Mouse (Mus musculus): ENCODE results near the gene Sox30.
"Not testable (repeated sequence)": the region's sequence is repeated elsewhere in the genome, so short reads cannot be mapped to it uniquely, and the experiment has no call there.

Sox30 gene

DNA sequence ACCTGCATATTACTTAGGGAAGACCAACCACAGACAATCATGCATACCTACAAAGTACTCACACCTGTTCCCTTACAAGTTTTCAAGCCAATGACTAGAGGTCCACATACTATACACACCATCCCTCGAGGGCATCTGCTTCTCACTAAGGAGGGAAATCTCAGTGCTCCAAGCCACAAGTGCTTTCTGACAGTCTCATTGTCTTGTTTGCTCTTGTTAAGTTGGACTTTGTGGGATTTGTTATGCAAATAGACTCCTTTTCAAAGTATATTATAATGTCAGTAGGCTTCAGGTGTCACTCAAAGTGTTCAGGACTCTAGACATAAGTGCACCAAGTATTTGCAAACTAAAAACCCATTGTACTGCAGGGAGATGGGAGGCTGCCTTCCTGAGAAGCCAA lies 40.1 kb downstream of the Sox30 start:
- no peak for DNase-seq (ENCODE audit: low read depth)

DNA sequence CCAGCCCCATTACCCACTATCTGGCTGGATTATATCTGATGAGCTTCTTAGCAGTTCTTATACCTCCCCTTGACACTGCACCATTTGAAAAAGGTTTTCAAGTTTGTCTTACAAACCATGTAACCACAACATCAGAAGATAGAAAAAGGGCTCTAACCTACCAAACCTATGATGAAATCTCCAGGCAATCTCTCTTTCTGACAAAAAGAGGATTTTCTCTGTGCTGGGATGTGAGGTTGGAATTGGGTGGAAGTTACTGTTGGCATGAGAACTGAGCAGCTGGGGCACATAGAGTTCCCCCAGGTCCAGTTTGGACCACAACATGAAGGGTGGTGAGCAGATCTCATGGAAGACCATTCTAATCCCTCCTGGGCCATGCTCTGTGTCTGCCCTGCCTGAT lies 41.7 kb downstream of the Sox30 start:
- DNase-seq (ENCODE audit: low read depth), result no peak

DNA sequence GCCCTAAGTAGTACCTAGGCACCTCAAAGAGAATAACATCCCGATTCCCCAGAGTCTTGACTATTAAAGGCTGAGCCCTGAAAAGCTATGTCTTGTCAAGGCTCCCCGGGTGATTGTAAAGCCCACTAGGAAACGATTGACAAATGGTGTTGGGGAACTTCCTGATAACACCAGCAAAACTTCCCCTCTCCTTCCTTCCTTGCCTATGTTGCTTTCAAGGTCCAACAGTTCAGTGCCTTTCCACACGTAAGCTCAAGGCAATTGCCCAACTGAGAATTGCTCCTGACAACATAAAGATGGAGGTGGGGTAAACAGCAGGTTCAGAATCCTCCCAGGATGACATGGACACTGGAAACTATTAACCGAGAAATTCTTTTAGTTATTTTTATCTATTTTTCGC lies 42.9 kb downstream of the Sox30 start:
- no peak for DNase-seq (ENCODE audit: low read depth)

DNA sequence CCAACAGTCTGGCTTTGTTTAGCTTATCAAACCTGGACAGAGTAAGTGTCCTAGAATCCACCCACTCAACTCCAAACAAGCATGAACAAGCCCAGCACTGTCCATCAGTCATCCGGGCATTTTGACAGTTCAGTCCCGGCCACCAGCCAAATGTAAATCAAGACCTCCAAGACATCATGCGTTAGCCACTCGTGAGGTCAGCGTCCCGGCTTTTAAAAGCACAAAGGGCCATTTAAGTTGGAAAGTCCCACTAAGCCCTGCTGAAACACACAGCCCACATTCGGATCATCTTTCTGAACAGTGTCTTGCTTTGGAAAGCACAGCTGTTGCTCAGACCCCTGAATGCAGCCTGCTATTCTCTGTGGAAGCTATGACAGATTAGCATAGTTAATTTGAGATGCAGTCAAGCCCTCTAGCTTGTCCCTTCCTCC lies 45.9 kb downstream of the Sox30 start:
- DNase-seq (ENCODE audit: low read depth), result peak; percentile 58

DNA sequence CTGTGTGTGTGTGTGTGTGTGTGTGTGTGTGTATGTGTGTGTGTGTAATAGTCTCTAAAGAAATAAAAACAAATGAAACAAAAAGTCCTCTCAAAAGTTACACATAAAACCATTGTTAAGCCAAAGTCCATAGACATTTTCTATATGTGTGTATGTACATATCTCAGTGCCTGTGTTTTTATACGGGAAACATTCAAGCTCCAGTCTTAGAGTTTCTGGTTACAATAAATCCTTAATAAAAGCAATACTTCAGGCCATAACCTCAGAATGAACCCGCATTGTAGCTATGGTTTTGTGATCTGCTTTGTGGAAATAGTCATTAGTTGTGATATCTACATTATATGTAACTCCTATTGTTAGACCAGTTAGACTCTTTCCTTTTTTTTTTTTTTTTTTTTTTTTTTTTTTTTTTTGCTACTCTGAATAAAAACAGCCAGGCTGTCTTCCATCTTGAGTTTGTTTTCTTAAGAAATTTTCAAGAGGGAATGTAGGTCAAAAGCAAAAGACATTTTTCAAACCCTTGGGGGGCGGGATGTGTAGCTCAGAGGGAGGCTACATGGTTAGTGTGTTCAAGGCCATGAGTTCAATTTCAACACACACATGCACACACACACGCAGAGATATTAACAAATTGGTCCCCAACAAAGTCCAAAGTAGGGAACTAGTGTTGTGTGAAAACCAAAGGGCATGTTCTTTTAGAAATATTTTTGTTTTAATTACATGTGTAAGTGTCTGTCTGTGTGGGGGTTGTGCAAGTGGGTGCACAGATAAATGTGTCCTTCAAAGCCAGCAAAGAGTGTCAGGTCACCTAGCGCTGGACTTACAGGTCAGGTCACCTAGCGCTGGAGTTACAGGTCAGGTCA lies 48.1 kb downstream of the Sox30 start:
- DNase-seq (ENCODE audit: low read depth), result no peak

DNA sequence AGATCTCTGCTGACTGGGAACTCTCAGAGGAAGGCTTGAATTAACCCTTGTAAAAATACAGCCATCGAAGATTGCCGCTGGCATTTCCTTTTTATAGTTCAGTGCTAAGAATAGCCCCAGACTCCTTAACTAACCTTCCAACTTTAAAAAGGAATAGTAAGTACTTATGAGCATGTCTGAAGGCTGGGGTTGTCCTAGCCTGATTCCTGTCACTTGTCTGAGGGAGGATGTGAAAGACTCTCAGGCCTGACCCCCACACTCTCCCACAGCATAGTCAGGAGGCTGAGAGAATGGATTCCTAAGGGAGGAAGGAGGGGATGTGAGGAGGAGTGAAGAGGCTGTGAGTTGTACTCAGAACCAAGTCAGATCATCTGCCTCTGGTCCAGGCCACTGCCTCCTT lies 49.4 kb downstream of the Sox30 start:
- DNase-seq (ENCODE audit: low read depth), result no peak

DNA sequence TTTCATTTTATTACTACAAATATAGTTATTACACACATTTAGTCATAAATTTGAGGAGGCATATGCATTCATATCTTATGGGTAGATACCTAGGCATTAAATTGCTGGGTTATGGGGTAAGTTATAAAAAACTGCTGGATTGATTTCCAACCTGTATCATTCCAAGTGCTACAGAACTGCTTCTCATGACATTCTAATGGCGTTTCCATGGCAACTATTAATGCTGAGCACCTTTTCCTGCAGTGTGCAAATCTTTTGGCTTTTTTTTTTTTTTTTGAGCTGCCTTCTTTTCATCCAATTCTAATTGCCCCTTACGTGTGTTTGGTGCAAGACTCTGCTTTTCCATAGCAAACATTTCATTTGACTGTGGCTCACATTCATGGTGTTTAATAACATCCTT lies 49.9 kb downstream of the Sox30 start:
- DNase-seq (ENCODE audit: low read depth), result no peak

DNA sequence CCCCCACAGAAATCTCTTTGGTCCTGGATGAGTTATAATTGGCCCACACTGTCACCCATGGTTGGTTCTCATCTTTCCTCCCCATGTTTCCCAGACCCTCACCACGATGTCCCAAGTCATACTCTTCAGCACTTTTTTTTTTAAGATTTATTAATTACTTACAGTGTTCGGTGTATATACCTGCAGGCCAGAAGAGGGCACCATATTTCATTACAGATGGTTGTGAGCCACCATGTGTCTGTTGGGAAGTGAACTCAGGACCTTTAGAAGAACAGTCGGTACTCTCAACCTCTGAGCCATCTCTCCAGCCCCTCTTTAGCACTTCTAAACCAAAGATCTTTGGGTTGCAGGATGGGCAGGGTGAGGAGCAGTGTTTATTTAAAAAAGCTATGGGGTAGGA lies 51.4 kb downstream of the Sox30 start:
- DNase-seq (ENCODE audit: low read depth), result no peak

DNA sequence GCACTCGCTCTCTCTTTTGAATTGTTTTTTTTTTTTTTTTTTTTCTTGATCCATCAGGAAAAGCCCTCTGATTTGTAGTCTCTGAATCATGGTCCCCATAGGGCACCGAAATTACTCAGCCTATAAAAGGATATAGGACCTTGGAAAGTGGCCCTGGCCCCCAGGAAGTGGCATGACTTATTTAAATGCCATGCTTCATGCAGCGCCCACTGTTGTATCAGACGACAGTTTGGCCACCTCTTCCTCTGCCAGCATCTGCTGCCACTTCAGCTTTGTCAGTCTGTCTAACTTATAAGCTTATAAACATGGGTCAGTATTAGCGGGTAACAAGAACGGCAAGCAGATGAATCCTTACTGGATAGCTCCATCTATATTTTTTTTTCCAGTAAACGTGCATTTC lies 52.8 kb downstream of the Sox30 start:
- no peak for DNase-seq (ENCODE audit: low read depth)

DNA sequence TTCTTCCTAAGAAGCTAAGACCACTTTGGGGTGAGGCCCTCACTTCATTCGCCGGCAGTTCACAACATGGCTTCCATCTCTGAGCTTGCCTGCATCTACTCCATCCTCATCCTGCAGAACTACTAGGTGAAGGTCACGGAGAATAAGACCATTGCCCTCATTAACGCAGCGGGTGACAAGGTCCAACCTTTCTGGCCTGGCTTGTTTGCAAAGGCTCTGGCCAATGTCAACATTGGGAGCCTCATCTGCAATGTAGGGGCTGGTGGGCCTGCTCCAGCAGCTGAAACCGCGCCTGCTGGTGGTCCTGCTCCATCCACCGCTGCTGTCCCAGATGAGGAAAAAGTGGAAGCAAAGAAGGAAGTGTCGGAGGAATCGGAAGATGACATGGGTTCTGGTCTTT lies 56.3 kb downstream of the Sox30 start:
- DNase-seq (ENCODE audit: low read depth), result no peak

DNA sequence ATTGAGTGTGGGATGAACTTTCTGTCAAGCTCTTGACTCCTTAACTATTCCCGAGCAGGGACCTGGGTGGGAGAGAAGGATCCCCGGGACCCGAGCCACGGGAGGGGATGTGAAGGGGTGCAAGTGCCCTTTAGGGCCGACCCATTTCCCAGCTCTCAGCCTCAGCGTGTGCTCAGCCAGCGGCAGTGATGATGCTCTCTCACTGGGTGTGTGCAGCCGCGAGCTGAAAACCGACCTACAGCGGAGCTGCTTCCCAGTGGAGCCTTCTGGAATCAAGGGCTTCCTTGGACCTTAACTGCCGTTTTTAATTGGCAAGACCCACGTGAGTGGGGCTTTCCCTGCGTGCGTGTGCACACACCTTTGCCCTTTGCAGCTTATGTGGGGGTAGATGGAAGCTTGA lies 58.8 kb downstream of the Sox30 start:
- no peak for DNase-seq (ENCODE audit: low read depth)

DNA sequence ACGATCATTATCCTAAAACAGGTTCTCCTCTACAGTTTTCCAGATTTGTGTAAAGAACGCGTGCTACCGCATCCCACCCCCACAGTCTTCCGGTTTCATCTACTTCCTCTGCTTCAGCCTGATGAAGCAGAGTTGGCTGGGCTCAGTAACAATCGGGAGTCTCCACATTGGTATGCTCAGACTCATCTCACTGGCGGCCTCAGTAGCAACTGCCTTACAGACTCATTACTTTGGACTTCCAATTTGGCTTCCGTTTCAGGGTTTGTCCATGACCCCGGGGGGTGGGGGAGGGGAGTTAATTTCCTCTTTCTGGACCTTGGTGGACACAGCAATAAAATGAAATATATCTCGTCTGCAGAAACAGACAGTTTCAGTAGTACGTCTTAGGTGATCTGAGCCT lies 59.2 kb downstream of the Sox30 start:
- DNase-seq (ENCODE audit: low read depth), result no peak

DNA sequence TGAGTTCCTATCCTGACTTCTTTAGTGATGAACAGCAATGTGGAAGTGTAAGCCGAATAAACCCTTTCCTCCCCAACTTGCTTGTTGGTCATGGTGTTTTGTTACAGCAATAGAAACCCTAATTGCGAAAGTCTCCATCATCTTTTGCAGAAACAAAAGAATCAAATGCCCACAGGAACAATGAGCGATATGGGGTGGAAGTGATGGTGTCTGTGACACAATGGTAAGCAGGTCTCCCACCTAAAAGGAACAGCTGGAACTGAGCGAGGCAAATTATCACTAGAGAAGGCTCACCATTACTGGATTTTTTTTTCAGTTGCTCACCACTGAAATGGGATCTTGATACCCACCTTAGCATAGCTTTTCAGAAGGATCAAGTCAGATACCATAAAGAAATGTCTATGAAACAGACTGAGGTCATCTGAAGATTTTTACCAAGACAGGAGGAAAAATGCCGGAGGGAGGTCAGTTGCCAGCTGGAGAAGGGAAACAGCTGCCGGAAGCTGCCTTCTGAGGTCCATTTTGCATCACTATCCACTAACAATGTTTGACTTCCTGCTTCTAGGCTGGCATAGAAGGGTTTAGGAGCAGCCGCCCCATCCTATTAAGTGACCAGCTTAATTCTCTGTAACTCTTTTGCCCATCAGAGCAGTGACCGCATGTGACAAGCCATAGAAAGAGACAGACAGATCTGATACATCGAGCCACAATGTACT lies 60.9 kb downstream of the Sox30 start:
- no peak for DNase-seq (ENCODE audit: low read depth)

DNA sequence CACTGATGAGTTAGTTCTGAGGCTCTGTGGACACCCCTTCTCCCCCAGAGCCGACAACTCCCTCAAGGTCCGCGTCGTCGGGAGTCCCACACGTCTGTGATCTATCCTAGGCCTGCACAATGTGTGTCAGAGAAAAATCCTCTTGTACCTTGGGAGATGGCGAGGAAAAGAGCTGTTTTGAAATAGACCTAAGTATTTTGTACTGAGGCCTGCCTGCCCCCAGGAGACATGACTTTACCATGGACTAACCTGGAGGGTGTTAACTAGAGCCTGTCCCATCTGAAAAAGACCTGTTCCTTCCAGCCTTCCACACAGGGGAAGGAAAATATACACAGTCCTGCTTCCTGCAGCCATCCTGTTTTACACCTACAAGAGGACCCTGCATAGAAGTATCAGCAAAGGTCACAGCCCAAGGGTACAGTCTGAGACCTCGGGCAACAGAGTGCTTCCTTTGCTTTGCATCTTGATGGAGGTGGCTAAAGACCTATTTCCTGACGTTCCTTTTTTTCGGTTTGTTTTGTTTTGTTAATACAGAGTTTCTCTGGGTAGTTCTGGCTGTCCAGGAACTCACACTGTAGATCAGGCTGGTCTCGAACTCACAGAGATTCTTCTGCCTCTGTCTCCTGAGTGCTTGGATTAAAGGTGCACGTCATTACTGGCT lies 61.6 kb downstream of the Sox30 start:
- no peak for DNase-seq (ENCODE audit: low read depth)

DNA sequence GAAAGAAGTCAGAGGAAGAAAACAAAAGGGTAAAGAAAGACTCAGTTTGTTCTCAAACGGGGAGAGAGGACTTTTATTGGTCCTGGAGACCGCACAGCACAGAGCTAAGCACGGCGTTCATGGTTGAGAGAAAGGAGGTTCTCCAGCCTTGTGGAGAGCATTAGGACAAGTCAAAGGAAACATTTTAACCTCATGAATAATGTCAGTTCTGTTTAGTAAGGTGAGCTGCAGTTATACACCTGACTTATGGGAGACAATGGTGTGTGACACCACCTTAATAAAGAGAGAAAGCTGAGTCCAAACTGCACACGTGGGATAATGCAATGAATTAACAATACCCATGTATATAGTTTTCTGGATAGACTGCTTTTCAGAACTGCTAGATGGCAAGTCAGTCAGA lies 64.7 kb downstream of the Sox30 start:
- DNase-seq (ENCODE audit: low read depth), result no peak

DNA sequence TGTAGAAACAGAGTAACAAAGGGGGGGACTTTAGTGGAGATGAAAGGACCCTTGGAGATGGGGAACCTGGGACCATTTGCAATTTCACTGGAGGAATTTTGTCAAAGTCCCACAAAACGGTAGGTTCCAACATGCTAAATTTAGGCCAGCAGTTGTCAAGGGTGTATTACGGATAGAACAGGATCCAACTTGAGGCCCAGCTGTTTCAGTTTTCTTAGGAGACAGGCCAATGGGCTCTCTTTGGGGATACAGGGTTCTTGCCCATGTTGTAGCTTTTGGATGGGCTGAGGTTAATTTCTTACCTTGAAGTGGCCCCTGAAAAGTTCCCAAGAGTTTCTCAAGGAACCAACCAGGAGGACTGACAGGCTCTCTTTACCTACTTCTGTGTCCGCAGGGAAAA lies 67.2 kb downstream of the Sox30 start:
- DNase-seq (ENCODE audit: low read depth), result no peak

DNA sequence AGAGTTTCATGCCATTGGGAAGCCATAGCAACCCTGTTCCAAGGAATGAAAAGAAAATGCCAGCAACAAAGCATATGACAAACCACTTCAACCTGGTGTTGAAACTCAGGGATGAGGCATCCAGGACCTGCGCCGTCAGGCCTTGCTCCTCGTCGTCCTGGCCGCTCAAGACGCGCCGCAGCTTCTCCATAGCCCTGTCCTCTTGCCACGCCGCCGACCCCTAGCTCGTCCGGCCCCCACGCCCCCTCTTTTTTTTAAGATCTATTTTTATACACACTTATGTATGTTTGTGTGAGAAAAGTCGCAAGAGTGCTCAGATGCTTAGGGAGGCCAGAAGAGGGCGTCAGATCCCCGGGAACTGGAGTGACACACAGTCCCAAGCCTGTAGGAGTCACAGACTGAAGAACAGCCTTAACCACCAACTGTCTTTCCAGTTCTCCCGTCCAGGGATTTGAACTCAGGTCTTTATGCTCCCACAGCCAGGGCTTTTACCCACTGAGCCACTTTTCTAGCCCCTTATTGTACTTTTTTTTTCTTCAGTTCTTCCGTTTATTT lies 72.1 kb downstream of the Sox30 start, which contains the start of gene Gm12166:
TSS of gene Gm12166 (minus strand) at position 217 of the 555 bp plus-strand sequence.
- not testable (repeated sequence) for DNase-seq (ENCODE audit: low read depth)

DNA sequence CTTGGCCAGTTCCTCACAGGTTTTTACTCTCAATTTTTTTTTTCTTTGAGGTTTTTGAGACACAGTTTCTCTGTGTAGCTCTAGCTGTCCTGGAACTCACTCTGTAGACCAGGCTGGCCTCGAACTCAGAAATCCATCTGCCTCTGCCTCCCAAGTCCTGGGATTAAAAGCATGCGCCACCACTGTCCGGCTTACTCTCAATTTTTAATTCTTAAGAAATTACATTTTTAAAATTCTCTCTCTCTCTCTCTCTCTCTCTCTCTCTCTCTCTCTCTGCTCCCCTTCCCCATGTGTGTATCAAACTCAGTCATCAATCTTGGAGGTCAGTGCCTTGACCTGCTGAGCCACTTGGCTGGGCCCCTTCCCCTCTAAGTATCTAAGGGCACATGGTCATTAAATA lies 73.3 kb downstream of the Sox30 start:
- DNase-seq (ENCODE audit: low read depth), result not testable (repeated sequence)

DNA sequence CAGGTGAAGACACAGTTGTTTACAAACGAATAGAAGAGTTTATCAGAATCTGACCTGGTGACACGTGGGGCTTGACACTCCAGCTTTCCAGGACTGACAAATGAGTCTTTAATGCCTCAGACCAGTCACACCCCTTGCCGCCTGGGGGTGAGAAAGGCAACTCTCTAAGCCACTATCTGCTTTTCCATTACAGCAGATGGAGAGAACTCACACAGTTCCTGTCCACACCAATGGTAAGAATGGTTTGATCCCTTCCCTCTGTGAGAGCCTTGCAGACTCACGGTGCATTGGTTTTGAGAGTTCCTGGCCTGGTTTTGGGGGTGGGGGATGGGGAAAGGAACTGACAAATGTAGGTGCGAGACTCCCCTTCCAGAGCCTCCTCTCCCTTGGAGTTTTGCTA lies 74.2 kb downstream of the Sox30 start:
- no peak for DNase-seq (ENCODE audit: low read depth)

DNA sequence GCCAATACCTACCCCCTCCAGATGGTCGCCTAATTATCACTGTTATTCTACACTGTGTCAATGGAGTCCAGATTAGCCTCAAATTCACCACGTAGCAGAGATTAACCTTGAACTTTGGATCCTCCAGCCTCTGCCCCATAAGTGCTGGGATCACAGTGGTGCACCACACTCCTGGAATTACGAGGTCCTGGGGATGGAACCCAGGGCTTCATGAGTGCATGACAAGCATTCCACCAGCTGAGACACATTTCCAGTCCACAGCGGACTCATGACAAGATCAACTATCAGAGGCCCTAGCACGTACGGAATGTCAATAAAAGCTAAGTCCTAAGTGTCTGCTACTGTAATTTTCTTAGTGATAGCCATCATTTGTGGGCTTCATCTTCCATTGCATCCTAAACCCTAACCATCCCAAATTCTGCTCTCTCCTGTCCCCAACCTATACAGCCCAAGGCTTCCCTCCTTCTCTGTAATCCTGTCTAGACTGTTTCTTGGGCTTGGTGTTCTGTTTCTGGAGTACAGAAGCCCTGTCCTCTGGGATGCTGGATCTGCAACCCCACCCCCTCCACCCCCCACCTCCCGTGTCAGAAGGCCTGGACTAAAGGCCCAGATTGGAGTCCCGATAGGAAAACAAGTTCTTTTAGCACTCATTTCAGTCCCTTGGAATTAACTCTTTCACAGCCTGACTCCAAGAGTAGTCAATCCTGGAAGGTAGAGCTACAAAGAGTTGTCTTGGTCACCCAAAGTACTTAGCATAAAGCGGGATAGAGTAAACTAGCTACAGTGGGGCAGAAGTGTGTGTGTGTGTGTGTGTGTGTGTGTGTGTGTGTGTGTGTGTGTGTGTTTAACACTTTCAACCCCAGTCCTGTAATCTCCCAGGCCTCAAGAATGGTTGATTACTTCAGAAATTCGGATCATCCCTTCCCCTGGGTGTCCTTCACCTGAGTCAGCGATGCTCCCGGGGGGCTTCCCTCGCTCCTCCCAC lies 75.1 kb downstream of the Sox30 start:
- no peak for DNase-seq (ENCODE audit: low read depth)
